In the genomic region with DNA sequence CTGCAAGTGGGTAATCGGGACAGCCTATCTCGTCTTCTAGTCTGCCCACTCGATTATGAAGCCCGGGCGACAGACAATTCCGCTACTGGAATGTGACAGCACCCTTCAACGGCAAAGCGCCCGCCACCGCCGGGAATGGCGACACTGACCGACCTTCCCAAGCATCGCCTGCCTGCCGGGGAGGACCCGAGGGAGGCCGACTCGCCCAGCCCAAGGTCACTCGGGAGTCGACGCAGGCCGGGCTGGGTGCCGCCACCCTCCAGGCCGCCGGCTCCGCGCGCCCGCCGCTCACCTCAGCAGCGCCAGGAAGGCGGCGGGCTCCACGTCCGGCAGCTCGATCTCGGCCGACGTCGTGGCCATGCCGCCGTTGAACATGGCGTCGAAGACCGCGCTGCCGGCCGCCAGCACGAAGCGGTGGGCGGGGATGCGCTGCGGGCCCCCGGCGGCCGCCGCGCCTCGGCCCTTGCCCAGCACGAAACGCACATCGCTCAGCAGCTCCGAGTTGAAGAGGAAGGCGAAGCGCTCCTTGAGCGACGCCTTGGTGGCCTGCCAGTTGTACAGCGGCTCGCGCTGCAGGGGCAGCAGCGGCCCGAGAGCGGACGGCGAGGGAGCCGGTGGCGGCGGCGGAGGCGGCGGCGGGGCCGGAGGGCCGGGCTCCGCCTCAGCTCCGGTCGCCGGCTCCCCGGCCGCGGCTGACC, we compare ENCODE assay signal across 8 mouse cellular contexts. TPM values are rescaled to one million over a fixed set of nuclear protein-coding genes. Genes with fewer than 3 reads are reported as not detected.
DNase-seq lines count a peak whose midpoint lies in the region; ATAC-seq and TF ChIP-seq lines count a peak whose summit lies in the region.

No protein-coding gene starts in this region.

- H3K9ac ChIP-seq in embryonic facial prominence, embryonic 11.5 days (replicated peaks; ENCODE audit: low read length), result peak overlapping the region; percentile 87
- peak overlapping the region; percentile 98 for H3K9ac ChIP-seq in liver, adult 2 months (ENCODE audit: low read depth, low read length)
- peak overlapping the region; percentile 76 for H3K9ac ChIP-seq in stomach, embryonic 14.5 days (replicated peaks; ENCODE audit: low read depth, low read length)

- peaks cover 2% of the 10 kb centered on the region; the same call in 1 of the 2 replicates for H3K4me1 ChIP-seq in embryonic facial prominence, embryonic 11.5 days (ENCODE audit: control insufficient read depth, insufficient read depth, low read length)
- H3K4me1 ChIP-seq in liver, adult 2 months (ENCODE audit: control insufficient read depth, insufficient read depth, low read length), result peaks cover 21% of the 10 kb centered on the region
- peaks cover 22% of the 10 kb centered on the region for H3K4me1 ChIP-seq in stomach, embryonic 14.5 days (ENCODE audit: control insufficient read depth, insufficient read depth, low read length)

- H3K27me3 ChIP-seq in embryonic facial prominence, embryonic 11.5 days (ENCODE audit: control insufficient read depth, insufficient read depth, low read length), result no peaks in the 10 kb centered on the region
- no peaks in the 10 kb centered on the region for H3K27me3 ChIP-seq in liver, adult 2 months (ENCODE audit: control insufficient read depth, insufficient read depth, low read length)
- no peaks in the 10 kb centered on the region for H3K27me3 ChIP-seq in stomach, embryonic 14.5 days (ENCODE audit: control insufficient read depth, insufficient read depth, low read length)

- peak overlapping the region; percentile 79 for H3K4me2 ChIP-seq in embryonic facial prominence, embryonic 11.5 days (ENCODE audit: low read depth, low read length)
- peak overlapping the region; percentile 52 for H3K4me2 ChIP-seq in stomach, embryonic 14.5 days (replicated peaks; ENCODE audit: low read depth, low read length)

- DNase-seq in A20 (ENCODE audit: low read depth, low spot score), result peak; percentile 64
- DNase-seq in adrenal gland, postnatal 14 days, result peak; percentile 86
- DNase-seq in embryonic facial prominence, embryonic 11.5 days (ENCODE audit: low spot score), result peak; percentile 36
- peak; percentile 37 for DNase-seq in heart, adult 8-10 months (ENCODE audit: low spot score)
- peak; percentile 25 to 32 for DNase-seq in kidney, adult 8-10 months
- peak; percentile 37 for DNase-seq in liver, adult 2 months (ENCODE audit: extremely low read depth, low read depth, low spot score)
- peak; percentile 60 for DNase-seq in naive thymus-derived CD4-positive, alpha-beta T cell, adult 2 months (ENCODE audit: low read depth)

- no peak for TF ChIP-seq POLR2A in liver, adult 2 months (IDR thresholded peaks at IDR 0.05; ENCODE audit: extremely low read depth, insufficient read depth, low read length)

- peak overlapping the region; percentile 87 for H3K27ac ChIP-seq in embryonic facial prominence, embryonic 11.5 days (replicated peaks; ENCODE audit: low read depth, low read length)
- peak overlapping the region; percentile 56 for H3K27ac ChIP-seq in liver, adult 2 months (replicated peaks; ENCODE audit: insufficient read depth, low read depth, low read length)
- H3K27ac ChIP-seq in stomach, embryonic 14.5 days (ENCODE audit: low read length), result peak overlapping the region; percentile 91

- WGBS in embryonic facial prominence, embryonic 11.5 days, result 0% methylated on average over 64 of the region's 91 CpGs
- WGBS in liver, adult 2 months, result under 1% methylated on average over 81 of the region's 91 CpGs
- WGBS in stomach, embryonic 14.5 days, result under 1% methylated on average over 78 of the region's 91 CpGs

- TF ChIP-seq CTCF in liver, adult 2 months (IDR thresholded peaks at IDR 0.05; ENCODE audit: low read depth, low read length), result no peak

- H3K36me3 ChIP-seq in embryonic facial prominence, embryonic 11.5 days (replicated peaks; ENCODE audit: control insufficient read depth, insufficient read depth, low read depth, low read length), result no peaks in the 10 kb centered on the region
- no peaks in the 10 kb centered on the region for H3K36me3 ChIP-seq in liver, adult 2 months (ENCODE audit: control insufficient read depth, insufficient read depth, low read length)
- no peaks in the 10 kb centered on the region for H3K36me3 ChIP-seq in stomach, embryonic 14.5 days (ENCODE audit: control insufficient read depth, insufficient read depth, low read length)

- H3K79me2 ChIP-seq in liver, adult 2 months (ENCODE audit: control insufficient read depth, insufficient read depth, low read length), result peaks cover 26% of the 10 kb centered on the region; the same call in 1 of the 2 replicates

- no peaks in the 10 kb centered on the region for H3K9me3 ChIP-seq in embryonic facial prominence, embryonic 11.5 days (replicated peaks; ENCODE audit: control insufficient read depth, low read length)
- H3K9me3 ChIP-seq in stomach, embryonic 14.5 days (ENCODE audit: control insufficient read depth, low read depth, low read length), result no peaks in the 10 kb centered on the region

- ATAC-seq in embryonic facial prominence, embryonic 11.5 days (replicated peaks; ENCODE audit: insufficient number of reproducible peaks, low FRiP score, low TSS enrichment, low read depth), result peak; percentile 70
- peak; percentile 70 for ATAC-seq in stomach, embryonic 14.5 days (ENCODE audit: insufficient number of reproducible peaks, insufficient read depth, low FRiP score, low read depth)

- H3K4me3 ChIP-seq in embryonic facial prominence, embryonic 11.5 days (ENCODE audit: low read depth, low read length), result peak overlapping the region; percentile 81
- H3K4me3 ChIP-seq in liver, adult 2 months (ENCODE audit: insufficient read depth, low read depth, low read length), result peak overlapping the region; percentile 99
- H3K4me3 ChIP-seq in stomach, embryonic 14.5 days (ENCODE audit: low read depth, low read length), result peak overlapping the region; percentile 81

RNA-seq across cellular contexts. Expression of a gene that starts 0.4 kb away (rescaled TPM):
- 136 and 144 TPM in 2 replicates for total RNA-seq in adrenal gland, postnatal 14 days (2021)
- 80.8 and 92.4 TPM in 2 replicates for polyA plus RNA-seq in embryonic facial prominence, embryonic 11.5 days (2014; fragmentation: Nextera tagmentation; extraction: Ambion mirVana)
- 100 to 1,000 TPM; 134 to 162 (median 154) TPM for total RNA-seq in heart, adult 8-10 months (2022)
- 29.9 and 31.7 TPM in 2 replicates for total RNA-seq in liver, adult 2 months (2014; rRNA removed)
- 12.5 and 13.3 TPM in 2 replicates for polyA plus RNA-seq in liver, adult 2 months (2012; rRNA removed)
- 80.0 and 81.8 TPM in 2 replicates for polyA plus RNA-seq in stomach, embryonic 14.5 days (2014; fragmentation: Nextera tagmentation; extraction: Ambion mirVana)

RNA-seq across cellular contexts. Expression of a gene that starts 26.8 kb away (rescaled TPM):
- not detected in 2 replicates for total RNA-seq in adrenal gland, postnatal 14 days (2021)
- polyA plus RNA-seq in embryonic facial prominence, embryonic 11.5 days (2014; fragmentation: Nextera tagmentation; extraction: Ambion mirVana), result not detected in 2 replicates
- not detected for total RNA-seq in heart, adult 8-10 months (2022)
- not detected in 2 replicates for total RNA-seq in liver, adult 2 months (2014; rRNA removed)
- polyA plus RNA-seq in liver, adult 2 months (2012; rRNA removed), result not detected in 2 replicates
- not detected in 2 replicates for polyA plus RNA-seq in stomach, embryonic 14.5 days (2014; fragmentation: Nextera tagmentation; extraction: Ambion mirVana)

RNA-seq across cellular contexts. Expression of a gene that starts 30.0 kb away (rescaled TPM):
- total RNA-seq in adrenal gland, postnatal 14 days (2021), result 13.3 and 16.5 TPM in 2 replicates
- polyA plus RNA-seq in embryonic facial prominence, embryonic 11.5 days (2014; fragmentation: Nextera tagmentation; extraction: Ambion mirVana), result 11.2 and 13.5 TPM in 2 replicates
- 10 to 100 TPM in 1 of 4 experiments, 1 to 10 TPM in 3; 8.0 to 10.9 (median 8.8) TPM for total RNA-seq in heart, adult 8-10 months (2022)
- total RNA-seq in liver, adult 2 months (2014; rRNA removed), result 4.7 and 6.2 TPM in 2 replicates
- polyA plus RNA-seq in liver, adult 2 months (2012; rRNA removed), result 3.3 and 4.9 TPM in 2 replicates
- polyA plus RNA-seq in stomach, embryonic 14.5 days (2014; fragmentation: Nextera tagmentation; extraction: Ambion mirVana), result 8.7 and 12.5 TPM in 2 replicates

RNA-seq across cellular contexts. Expression of a gene that starts 39.6 kb away (rescaled TPM):
- total RNA-seq in adrenal gland, postnatal 14 days (2021), result 31.3 and 33.0 TPM in 2 replicates
- polyA plus RNA-seq in embryonic facial prominence, embryonic 11.5 days (2014; fragmentation: Nextera tagmentation; extraction: Ambion mirVana), result 47.3 and 58.5 TPM in 2 replicates
- total RNA-seq in heart, adult 8-10 months (2022), result 10 to 100 TPM; 29.1 to 34.0 (median 32.1) TPM
- 27.8 and 36.3 TPM in 2 replicates for total RNA-seq in liver, adult 2 months (2014; rRNA removed)
- polyA plus RNA-seq in liver, adult 2 months (2012; rRNA removed), result 23.0 and 26.4 TPM in 2 replicates
- 52.2 and 55.6 TPM in 2 replicates for polyA plus RNA-seq in stomach, embryonic 14.5 days (2014; fragmentation: Nextera tagmentation; extraction: Ambion mirVana)

Comparison
In these comparisons a context has a peak if more than half of its experiments do, and no peak if none do; other contexts are left out.
1. Peak in every context shown above with its lines: DNase-seq, ATAC-seq, H3K4me3 ChIP-seq and H3K27ac ChIP-seq.
2. DNase-seq: peak in every context shown above with its lines; median percentile 86 in adrenal gland, postnatal 14 days; 64 in A20; 60 in naive thymus-derived CD4-positive, alpha-beta T cell, adult 2 months; 37 in heart, adult 8-10 months; 37 in liver, adult 2 months; 36 in embryonic facial prominence, embryonic 11.5 days; 28 in kidney, adult 8-10 months.